Mouse (Mus musculus) forebrain, embryonic 10.5 days (tissue): ENCODE results near the gene Nudcd3. TPM values are rescaled to one million over a fixed set of nuclear protein-coding genes. Genes with fewer than 3 reads are reported as not detected.

Experiments
- DNase-seq: peaks from one replicate; pipeline ENCODE4 v3.0.0-alpha.2; 2017; ENCODE audit warnings: low spot score; ENCODE audit errors: extremely low spot score
- H3K27ac ChIP-seq: fragments of 300-500 bp; sonication (generic); 2 replicates; pipeline ENCODE4 v1.5.1; 2016; ENCODE audit warnings: mild to moderate bottlenecking
- H3K27me3 ChIP-seq: fragments of 300-500 bp; sonication (generic); 2 replicates; pipeline ENCODE4 v1.6.1; 2016; ENCODE audit warnings: mild to moderate bottlenecking; ENCODE audit not compliant: poor library complexity, severe bottlenecking
- H3K36me3 ChIP-seq: fragments of 300-500 bp; sonication (generic); replicated peaks from 2 replicates; pipeline ENCODE4 v1.6.1; 2016; ENCODE audit warnings: mild to moderate bottlenecking, moderate library complexity
- H3K4me1 ChIP-seq: fragments of 300-500 bp; sonication (generic); 2 replicates; pipeline ENCODE4 v1.6.1; 2016
- H3K4me3 ChIP-seq: fragments of 300-500 bp; sonication (generic); 2 replicates; pipeline ENCODE4 v1.5.1; 2016; ENCODE audit warnings: mild to moderate bottlenecking, moderate library complexity
- H3K9me3 ChIP-seq: fragments of 300-500 bp; sonication (generic); 2 replicates; pipeline ENCODE4 v1.6.1; 2016; ENCODE audit warnings: mild to moderate bottlenecking, moderate library complexity
- WGBS: fragments of 180-500 bp; shearing (Covaris S2); methylation state at CpG from one replicate; pipeline ENCODE4 v1.1.7; 2016; 5-methylcytosine and 5-hydroxymethylcytosine counted together
- polyA plus RNA-seq: library from polyadenylated mRNA; unstranded; fragments of >200 nt; fragmentation: Nextera tagmentation; extraction: Ambion mirVana; gene quantifications from 2 replicates; pipeline ENCODE4 v1.2.1, GENCODE M21; 2016

The Nudcd3 gene
- 56.5 and 57.3 TPM in 2 replicates for polyA plus RNA-seq

DNA sequence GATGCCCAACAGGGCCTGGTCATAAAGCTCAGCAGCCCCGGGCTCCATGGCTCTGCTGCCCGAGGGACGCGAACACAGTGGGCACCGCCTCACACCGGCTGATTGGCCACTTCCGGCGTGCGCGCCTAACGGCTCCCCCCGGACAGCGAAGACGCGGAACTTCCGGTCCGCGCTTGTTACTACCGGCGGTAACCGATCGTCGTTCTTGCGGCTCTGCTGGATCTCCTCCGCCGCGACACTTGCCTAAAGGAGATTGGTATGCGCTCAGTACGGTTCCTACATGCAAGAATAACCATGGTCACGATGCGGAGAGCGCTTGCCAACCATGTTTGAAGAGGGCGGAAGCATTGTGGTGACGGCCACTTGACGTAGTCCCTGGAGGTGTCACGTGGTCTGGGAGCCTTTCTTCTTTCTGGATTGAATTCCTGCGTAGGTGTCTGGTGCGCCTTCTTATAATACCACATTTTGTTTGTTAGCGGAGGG lies at the start of gene Nudcd3:
Nudcd3 (minus strand) TSS at position 329 of the 483 bp plus-strand sequence.
- H3K36me3 ChIP-seq: peaks cover 18% of the 10 kb centered on the region
- peaks cover 24% of the 10 kb centered on the region for H3K4me1 ChIP-seq
- DNase-seq: peak; percentile 89
- H3K27ac ChIP-seq: peak within 1 kb of the TSS; percentile 98
- under 1% methylated on average over 39 of the region's 39 CpGs for WGBS
- no peaks in the 10 kb centered on the region for H3K27me3 ChIP-seq
- H3K4me3 ChIP-seq: peak within 1 kb of the TSS; percentile 100
- peaks cover 1% of the 10 kb centered on the region; the same call in 1 of the 2 replicates for H3K9me3 ChIP-seq

DNA sequence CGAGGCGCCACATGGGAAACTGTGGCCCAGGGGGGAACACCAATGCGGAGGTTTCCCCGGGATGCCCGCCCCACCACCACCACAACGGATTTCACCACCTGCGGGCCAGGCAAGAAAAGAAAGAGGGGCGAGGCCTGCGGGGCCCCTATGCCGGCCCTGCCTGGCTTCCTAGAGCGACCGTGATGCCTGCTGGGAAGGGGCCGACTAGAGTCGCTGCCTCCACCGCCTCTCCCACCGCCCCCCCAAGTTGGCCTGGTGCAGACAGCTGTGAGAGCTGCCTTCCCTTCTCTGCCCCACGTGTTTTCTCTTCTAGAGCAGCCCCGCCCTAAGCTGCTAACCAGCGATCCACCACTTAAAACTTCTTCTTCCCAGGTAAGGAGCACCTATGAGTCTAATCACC lies 44.5 kb upstream of the Nudcd3 start:
- no peak overlapping the region for H3K27ac ChIP-seq
- WGBS: 54% methylated on average over 19 of the region's 19 CpGs
- H3K4me1 ChIP-seq: 0 out of 2 replicates have a peak, but pooled peaks cover 3% of the 10 kb centered on the region
- no peaks in the 10 kb centered on the region for H3K9me3 ChIP-seq
- DNase-seq: no peak
- no peak overlapping the region for H3K4me3 ChIP-seq
- no peaks in the 10 kb centered on the region for H3K36me3 ChIP-seq
- no peaks in the 10 kb centered on the region for H3K27me3 ChIP-seq

DNA sequence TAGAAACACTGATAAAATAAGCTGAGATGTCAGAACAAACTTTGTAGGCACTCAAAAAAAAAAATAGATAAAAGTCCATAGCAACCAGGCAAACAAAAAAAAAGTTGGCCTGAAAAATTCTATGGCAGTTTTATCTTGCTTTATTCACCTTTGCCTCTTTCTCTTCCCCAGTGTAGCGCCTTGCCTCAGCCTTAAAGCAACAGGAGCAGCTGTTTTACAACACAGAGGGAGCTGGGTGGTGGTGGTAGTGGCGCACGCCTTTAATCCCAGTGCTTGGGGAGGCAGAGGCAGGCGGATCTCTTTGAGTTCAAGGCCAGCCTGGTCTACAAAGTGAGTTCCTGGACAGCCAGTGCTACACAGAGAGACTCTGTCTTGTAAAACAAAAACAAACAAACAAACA lies 32.8 kb upstream of the Nudcd3 start:
- 86% methylated on average over 4 of the region's 4 CpGs for WGBS
- Histone ChIP-seq H3K9me3 (peaks cover 35% of the 10 kb centered on the region), H3K27me3 (no peaks in the 10 kb centered on the region), H3K4me3 (no peak overlapping the region), H3K4me1 (no peaks in the 10 kb centered on the region), H3K27ac (no peak overlapping the region), H3K36me3 (no peaks in the 10 kb centered on the region)
- DNase-seq: no peak

DNA sequence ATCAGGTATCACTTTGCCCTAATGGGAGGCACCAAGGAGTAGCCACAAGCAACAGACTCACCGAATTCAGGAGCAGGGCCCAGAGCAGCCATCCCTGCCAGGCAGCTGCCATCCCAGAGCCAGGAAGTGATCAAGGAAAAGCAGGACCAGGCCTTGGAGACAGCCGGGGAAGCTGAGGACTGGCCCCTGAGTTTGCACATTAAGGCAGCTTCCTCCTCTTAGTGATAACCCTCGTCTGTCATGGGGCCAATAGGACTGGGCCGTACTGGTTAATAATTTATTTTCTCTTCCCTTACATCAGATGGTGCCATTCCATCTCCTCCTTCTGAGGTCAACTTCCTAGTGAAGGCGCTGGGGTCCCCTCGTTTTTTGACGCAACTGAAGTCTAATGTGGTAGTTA lies 29.8 kb upstream of the Nudcd3 start, which contains the start of gene Npc1l1:
Npc1l1 (minus strand) TSS at position 132 of the 400 bp plus-strand sequence.
- 86% methylated on average over 7 of the region's 7 CpGs for WGBS
- no peaks in the 10 kb centered on the region for H3K27me3 ChIP-seq

DNA sequence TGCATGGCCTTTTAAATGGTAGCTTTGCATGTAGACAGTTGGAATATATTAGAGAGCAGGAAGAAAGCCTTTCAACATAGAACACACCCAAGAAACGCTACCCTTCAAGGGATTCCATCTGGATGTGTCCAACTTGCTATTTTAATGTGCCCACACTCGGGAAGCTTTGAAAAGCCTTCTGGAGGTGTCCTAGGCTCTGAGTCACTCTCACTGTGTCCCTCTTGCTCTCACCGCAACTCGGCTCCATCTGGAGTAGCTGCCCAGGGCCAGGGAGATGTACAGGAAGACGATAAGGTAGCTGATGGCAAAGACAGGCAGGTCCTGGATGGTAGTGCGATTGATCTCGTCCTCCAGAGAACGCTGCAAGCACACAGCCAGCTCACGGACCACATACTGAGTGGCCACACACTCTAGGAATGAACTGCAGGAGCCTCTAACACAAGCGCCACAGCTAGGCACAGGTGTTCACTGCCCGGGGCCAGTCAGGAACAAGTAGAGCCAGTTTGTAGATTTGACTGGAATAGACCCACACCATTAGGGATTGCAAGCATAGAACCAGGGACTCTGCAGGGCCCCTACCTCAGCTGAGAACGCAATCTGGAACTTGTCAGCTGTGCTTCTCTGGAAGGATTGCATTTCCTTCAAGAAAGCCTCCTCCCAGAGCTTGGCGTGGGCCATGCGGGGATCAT lies 24.5 kb upstream of the Nudcd3 start:
- H3K9me3 ChIP-seq: no peaks in the 10 kb centered on the region
- no peaks in the 10 kb centered on the region for H3K27me3 ChIP-seq
- no peaks in the 10 kb centered on the region for H3K4me1 ChIP-seq
- no peaks in the 10 kb centered on the region for H3K36me3 ChIP-seq
- H3K27ac ChIP-seq: no peak overlapping the region
- WGBS: 82% methylated on average over 14 of the region's 14 CpGs
- no peak for DNase-seq
- no peak overlapping the region for H3K4me3 ChIP-seq

More for the DNA sequence above, 29.8 kb upstream of the Nudcd3 start, which contains the start of gene Npc1l1:
- Histone ChIP-seq H3K4me1 (no peaks in the 10 kb centered on the region), H3K4me3 (no peak within 1 kb of the TSS), H3K9me3 (peaks cover 11% of the 10 kb centered on the region), H3K27ac (no peak within 1 kb of the TSS), H3K36me3 (no peaks in the 10 kb centered on the region)
- no peak for DNase-seq

DNA sequence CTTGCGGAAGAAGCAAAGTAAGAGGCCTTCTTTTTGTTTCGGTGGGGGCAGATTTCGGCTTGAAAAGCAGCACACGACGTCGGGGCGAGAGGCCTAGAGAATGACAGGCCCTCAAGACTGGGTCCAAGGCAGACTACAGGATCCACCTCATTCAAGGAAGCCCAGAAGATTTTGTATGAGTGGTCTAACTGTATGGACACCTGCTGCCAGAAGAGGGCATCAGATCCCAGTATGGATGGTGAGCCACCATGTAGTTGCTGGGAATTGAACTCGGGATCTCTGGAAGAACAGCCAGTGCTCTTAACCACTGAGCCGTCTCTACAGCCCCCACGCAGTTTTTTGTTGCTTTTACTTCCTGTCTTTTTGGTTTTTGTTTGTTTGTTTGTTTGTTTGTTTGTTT lies 22.0 kb upstream of the Nudcd3 start:
- no peaks in the 10 kb centered on the region for H3K36me3 ChIP-seq
- H3K9me3 ChIP-seq: no peaks in the 10 kb centered on the region
- DNase-seq: no peak
- H3K27me3 ChIP-seq: no peaks in the 10 kb centered on the region
- 90% methylated on average over 10 of the region's 10 CpGs for WGBS
- no peaks in the 10 kb centered on the region for H3K4me1 ChIP-seq
- no peak overlapping the region for H3K27ac ChIP-seq
- no peak overlapping the region for H3K4me3 ChIP-seq

DNA sequence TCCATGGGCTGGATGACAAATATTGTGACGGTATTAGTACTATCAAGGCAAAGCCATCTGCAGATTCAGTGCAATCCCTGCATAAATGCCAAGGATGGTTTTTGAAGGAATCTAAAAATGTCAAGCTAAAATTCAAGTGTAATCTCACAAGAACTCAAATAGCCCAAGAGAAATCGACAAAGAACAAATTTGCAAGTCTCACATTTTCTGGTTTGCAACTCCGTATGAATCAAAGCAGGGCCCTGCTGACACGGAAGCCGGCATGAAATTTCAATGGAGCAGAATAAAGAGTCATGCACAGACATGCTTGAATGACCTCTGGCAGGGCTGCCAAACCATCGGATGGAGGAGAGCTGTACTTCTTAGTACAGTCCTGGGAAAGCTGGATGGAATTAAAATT lies 19.8 kb upstream of the Nudcd3 start:
- Histone ChIP-seq H3K9me3 (no peaks in the 10 kb centered on the region), H3K27me3 (no peaks in the 10 kb centered on the region), H3K27ac (no peak overlapping the region), H3K4me1 (no peaks in the 10 kb centered on the region), H3K4me3 (no peak overlapping the region), H3K36me3 (no peaks in the 10 kb centered on the region)
- 91% methylated on average over 6 of the region's 6 CpGs for WGBS
- no peak for DNase-seq

DNA sequence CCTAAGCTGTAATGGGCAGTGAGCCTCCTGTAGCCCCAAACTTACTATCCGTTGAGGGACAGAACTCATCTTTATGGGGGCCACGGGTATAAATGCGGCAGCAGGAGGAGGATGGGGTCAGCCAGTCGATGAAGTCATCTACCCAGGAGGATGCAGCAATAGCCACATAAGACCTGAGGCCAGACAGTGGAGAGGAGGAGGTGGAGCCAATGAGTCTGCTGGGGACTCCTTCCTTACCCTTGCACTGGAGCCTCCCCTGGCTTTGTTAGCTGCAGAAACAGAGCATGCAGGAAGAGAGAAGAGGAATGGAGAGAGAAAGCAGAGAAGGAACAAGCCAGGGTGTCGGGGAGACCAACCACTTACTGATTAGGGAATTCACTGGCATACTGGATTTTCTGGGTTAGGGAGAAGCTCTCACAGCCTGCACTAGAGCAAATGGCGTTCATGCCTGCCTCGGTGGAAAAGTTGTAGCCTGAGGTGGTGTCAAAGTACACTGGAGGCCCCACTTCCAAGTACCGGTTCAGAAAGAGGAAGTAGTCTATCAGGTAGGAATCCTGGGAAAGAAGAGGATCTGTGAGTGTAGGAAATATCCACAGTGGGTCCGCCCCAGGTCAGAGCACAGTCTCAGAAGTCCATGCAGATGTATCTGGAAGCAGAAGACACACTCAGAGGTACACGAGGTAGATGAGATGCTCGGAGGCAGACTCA lies 18.1 kb upstream of the Nudcd3 start:
- 84% methylated on average over 11 of the region's 11 CpGs for WGBS
- Histone ChIP-seq H3K27me3 (no peaks in the 10 kb centered on the region), H3K27ac (no peak overlapping the region), H3K36me3 (no peaks in the 10 kb centered on the region), H3K4me3 (no peak overlapping the region), H3K9me3 (no peaks in the 10 kb centered on the region), H3K4me1 (no peaks in the 10 kb centered on the region)
- no peak for DNase-seq

DNA sequence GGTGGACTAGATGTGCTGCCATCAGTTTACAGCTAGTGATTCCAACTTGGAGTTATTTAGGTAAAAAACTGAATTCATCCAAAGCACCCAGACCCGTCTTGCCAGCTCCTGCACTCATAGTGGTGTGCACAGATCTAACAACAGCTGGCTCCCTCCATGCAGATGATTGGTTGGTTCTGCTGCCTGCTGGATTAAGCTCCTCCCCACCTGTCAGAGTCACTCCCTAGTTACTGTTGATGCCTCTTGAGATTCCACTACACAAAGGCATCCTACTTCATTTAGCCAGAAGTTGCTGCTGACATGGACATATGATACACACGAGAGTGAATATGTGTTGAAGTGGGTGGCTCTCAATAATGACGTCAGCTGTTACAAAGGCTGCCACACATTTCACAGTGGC lies 16.6 kb upstream of the Nudcd3 start:
- Histone ChIP-seq H3K27me3 (no peaks in the 10 kb centered on the region), H3K27ac (no peak overlapping the region), H3K4me1 (no peaks in the 10 kb centered on the region), H3K36me3 (no peaks in the 10 kb centered on the region), H3K4me3 (no peak overlapping the region), H3K9me3 (no peaks in the 10 kb centered on the region)
- DNase-seq: no peak
- WGBS: 66% methylated on average over 3 of the region's 3 CpGs

DNA sequence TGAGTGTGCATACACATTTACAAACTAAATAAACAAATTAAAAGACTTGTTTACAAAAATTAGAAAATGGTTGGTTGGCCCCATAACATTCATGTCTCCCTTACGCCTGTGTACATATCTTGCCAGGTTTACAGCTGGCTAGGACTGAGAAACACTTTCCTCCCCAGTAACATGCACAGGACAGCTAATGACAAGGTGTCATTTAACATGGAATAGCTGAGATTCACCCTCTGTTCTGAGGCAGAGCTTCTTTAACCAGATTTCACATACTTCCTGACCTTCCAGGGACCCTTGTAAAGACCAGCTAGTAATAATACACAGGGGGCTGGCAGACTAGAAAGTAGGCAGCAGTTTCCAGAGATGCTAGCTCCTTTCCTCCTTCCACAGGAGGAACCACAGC lies 7.9 kb upstream of the Nudcd3 start:
- H3K4me3 ChIP-seq: no peak overlapping the region
- no peaks in the 10 kb centered on the region for H3K36me3 ChIP-seq
- H3K9me3 ChIP-seq: peaks cover 35% of the 10 kb centered on the region
- H3K27ac ChIP-seq: no peak overlapping the region
- no peaks in the 10 kb centered on the region for H3K4me1 ChIP-seq
- WGBS: 81% methylated on average over 1 of the region's 1 CpGs
- H3K27me3 ChIP-seq: no peaks in the 10 kb centered on the region
- no peak for DNase-seq

DNA sequence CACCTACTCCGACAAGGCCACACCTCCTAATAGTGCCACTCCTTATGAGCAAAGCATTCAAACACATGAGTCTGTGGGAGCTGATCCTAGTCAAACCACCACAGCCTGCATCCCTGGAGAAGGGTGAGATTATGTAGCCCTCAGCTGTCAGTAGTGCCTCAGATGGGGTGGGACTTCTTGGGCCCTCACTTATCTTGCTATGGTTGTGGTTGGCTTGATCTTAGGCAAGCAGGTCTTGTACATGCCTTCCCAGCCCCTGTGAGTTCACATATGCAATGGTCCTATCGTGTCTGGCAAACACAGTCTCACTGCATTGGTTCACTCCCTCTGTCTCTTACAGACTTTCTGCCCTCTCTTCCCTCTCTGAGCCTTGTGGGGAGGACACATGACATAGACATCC lies 6.9 kb upstream of the Nudcd3 start:
- DNase-seq: no peak
- Histone ChIP-seq H3K4me1 (no peaks in the 10 kb centered on the region), H3K36me3 (no peaks in the 10 kb centered on the region), H3K27ac (no peak overlapping the region), H3K4me3 (no peak overlapping the region), H3K9me3 (peaks cover 35% of the 10 kb centered on the region), H3K27me3 (no peaks in the 10 kb centered on the region)
- 84% methylated on average over 2 of the region's 2 CpGs for WGBS

DNA sequence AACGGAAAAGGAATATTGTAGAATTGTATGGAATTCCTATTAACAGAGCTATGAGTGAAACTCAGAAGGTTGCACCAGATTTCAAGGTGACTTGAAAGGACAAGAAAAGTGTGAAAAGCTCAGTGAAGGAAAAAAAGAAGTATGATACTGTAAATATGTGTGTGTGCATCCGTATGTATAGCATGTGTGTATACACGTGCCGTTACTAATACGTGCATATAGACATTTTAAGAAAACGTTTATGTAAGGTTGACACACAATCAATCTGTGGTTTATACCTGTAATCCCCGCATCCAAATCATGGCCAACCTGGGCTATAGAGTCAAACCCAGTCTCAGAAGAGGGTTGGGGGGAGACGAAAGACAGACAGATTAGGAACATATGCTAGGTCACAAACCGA lies 355 bp upstream of the Nudcd3 start:
- Histone ChIP-seq H3K27ac (peak overlapping the region; percentile 98), H3K36me3 (peaks cover 18% of the 10 kb centered on the region), H3K9me3 (peaks cover 5% of the 10 kb centered on the region; the same call in 1 of the 2 replicates), H3K27me3 (no peaks in the 10 kb centered on the region), H3K4me3 (peak overlapping the region; percentile 100), H3K4me1 (peaks cover 24% of the 10 kb centered on the region)
- no peak for DNase-seq
- WGBS: 27% methylated on average over 9 of the region's 9 CpGs
